Mouse (Mus musculus): ENCODE results near the gene Fdxacb1.

GRCm38 (mm10) chr9:50746214-50746677 is 21.8 kb upstream of the Fdxacb1 start, which contains the start of gene 2310030G06Rik:
- peak; percentile 20; the same call in 1 of the 2 replicates for TF ChIP-seq CTCF (IDR thresholded peaks at IDR 0.05; ENCODE audit: low read depth)
- TF ChIP-seq EP300 (IDR thresholded peaks at IDR 0.05; ENCODE audit: low read depth): no peak
